Mouse (Mus musculus) CH12.LX (cell line): ENCODE measurements around the gene Hnrnpa0.

Experiments
- CTCF ChIP-seq, 2 experiments: IDR thresholded peaks in 1 of 2; conservative IDR thresholded peaks in 1 of 2; 2 replicates each; pipeline ENCODE4 v1.5.1; 2011 to 2012; ENCODE audit warnings: low read depth in 2 of 2, low read length in 2 of 2, improper control_type of control experiment in 1 of 2, inconsistent platforms in 1 of 2, mild to moderate bottlenecking in 1 of 2, moderate library complexity in 1 of 2
- EP300 ChIP-seq: IDR thresholded peaks from 2 replicates; pipeline ENCODE4 v1.6.1; 2011; ENCODE audit warnings: low read length, improper control_type of control experiment
- POLR2A ChIP-seq: IDR thresholded peaks from 2 replicates; pipeline ENCODE4 v1.6.1; 2011; ENCODE audit warnings: low read depth, mild to moderate bottlenecking, improper control_type of control experiment, low read length

GRCm38 (mm10) chr13:58083521-58083920, 44.8 kb downstream of the Hnrnpa0 start:
- TF ChIP-seq POLR2A (no peak), CTCF (conservative IDR thresholded peaks at IDR 0.05 in 1 of 2, IDR thresholded peaks at IDR 0.05 in 1 of 2; ENCODE audit: low read depth in 2 of 2, low read length in 2 of 2) (no peak), EP300 (no peak)
